Mouse (Mus musculus): Measurements from ENCODE around the gene Tas2r122. TPM values are rescaled to one million over a fixed set of nuclear protein-coding genes. Genes with fewer than 3 reads are reported as not detected.

Tas2r122 gene
- polyA plus RNA-seq (2014; fragmentation: Illumina TruSeq; extraction: RNeasy Lipid Tissue Mini Kit (QIAGEN cat#74804); ENCODE audit: low read depth, low replicate concordance), result not detected

DNA sequence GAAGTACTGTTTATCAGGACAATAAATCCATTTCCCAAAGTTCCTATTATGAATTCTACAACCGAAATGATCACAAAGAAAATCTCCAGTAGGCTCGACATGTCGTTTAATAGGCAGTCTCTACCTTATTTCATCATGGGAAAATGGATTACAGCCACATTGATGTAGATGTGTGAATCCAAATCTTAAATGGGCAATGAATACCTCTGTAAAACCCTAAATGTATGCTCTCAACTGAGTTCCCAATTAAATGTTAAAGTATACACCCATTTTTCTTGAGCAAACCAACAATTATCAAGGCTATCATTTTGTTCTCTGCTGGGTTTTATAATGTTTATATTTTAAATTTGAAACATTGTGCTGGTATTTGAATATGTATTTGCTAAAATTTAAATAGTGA, at the start of gene Tas2r122:
Gene Tas2r122 (minus strand): TSS at position 101 of the 400 bp plus-strand sequence.

DNA sequence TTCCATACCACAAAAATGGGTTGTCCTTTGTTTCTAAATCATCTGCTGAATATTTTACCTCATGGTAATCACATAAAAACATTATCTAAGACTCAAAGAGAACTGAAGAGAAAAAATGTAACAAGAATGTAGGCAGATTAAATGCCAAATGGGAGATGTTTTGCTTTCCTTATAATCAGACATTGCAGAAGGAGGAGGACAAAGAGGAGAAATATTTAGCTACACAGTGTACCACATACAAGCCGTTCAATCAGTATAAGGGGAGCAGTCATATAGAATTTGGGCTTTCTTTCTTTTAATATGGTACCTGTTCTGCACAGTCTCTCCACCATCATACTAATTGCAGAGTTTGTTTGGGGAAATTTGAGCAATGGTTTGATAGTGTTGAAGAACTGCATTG, 42.7 kb upstream of the Tas2r122 start, which contains the start of gene Tas2r124:
Gene Tas2r124 (plus strand): TSS at position 301 of the 400 bp plus-strand sequence.

DNA sequence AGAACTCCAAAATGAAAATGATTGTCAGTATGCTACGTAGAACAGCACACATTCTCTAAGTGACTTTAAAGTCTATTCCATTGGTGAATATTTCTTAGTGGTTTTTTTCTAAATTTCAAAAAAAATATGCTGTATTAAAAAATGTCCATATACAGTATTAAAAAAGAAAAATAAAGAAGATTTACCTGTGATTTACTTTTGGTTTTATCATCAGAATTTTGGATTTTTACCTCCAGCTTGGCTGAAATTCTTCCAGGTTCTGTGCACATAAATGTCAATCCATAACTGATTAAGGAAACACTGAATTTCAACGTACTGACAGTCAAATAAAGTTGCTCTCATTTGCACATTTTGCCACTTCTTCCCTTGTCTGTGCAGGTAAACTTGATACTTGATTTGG, 26.2 kb upstream of the Tas2r122 start, which contains the start of gene Tas2r115:
Gene Tas2r115 (minus strand): TSS at position 101 of the 400 bp plus-strand sequence.

DNA sequence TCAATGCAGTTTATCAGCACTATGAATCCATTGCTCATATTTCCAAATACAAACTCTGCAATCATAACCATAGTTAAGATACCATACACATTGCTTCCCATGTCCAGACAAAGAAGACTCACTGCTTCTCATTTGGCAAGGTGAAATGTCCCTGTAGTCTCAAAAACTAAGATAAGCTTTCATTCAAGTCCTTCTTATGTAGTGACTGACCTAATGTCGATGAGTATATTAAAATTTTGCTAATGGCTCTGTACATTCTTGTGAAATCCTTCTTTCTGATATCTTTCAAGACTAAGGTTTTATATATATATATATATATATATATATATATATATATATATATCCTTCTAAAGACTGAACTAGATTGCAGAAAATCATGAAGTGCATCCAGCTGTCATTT, 10.8 kb downstream of the Tas2r122 start, which contains the start of gene Tas2r121:
Gene Tas2r121 (minus strand): TSS at position 101 of the 400 bp plus-strand sequence.

Other genes starting within 250 kb of the Tas2r122 start
- gene Prh1, start 142.1 kb downstream of the Tas2r122 start, polyA plus RNA-seq (2014; fragmentation: Illumina TruSeq; extraction: RNeasy Lipid Tissue Mini Kit (QIAGEN cat#74804); ENCODE audit: low read depth, low replicate concordance), result not detected
- not detected for gene Prp2, start 116.0 kb downstream of the Tas2r122 start, polyA plus RNA-seq (2014; fragmentation: Illumina TruSeq; extraction: RNeasy Lipid Tissue Mini Kit (QIAGEN cat#74804); ENCODE audit: low read depth, low replicate concordance)
- not detected for gene A630073D07Rik, start 60.4 kb downstream of the Tas2r122 start, polyA plus RNA-seq (2014; fragmentation: Illumina TruSeq; extraction: RNeasy Lipid Tissue Mini Kit (QIAGEN cat#74804); ENCODE audit: low read depth, low replicate concordance)
- not detected for gene Tas2r120, start 55.0 kb downstream of the Tas2r122 start, polyA plus RNA-seq (2014; fragmentation: Illumina TruSeq; extraction: RNeasy Lipid Tissue Mini Kit (QIAGEN cat#74804); ENCODE audit: low read depth, low replicate concordance)
- gene Tas2r121, start 10.9 kb downstream of the Tas2r122 start, polyA plus RNA-seq (2014; fragmentation: Illumina TruSeq; extraction: RNeasy Lipid Tissue Mini Kit (QIAGEN cat#74804); ENCODE audit: low read depth, low replicate concordance), result not detected
- gene Tas2r115, start 26.1 kb upstream of the Tas2r122 start, polyA plus RNA-seq (2014; fragmentation: Illumina TruSeq; extraction: RNeasy Lipid Tissue Mini Kit (QIAGEN cat#74804); ENCODE audit: low read depth, low replicate concordance), result not detected
- gene Tas2r124, start 42.8 kb upstream of the Tas2r122 start, polyA plus RNA-seq (2014; fragmentation: Illumina TruSeq; extraction: RNeasy Lipid Tissue Mini Kit (QIAGEN cat#74804); ENCODE audit: low read depth, low replicate concordance), result not detected
- gene Tas2r102, start 50.2 kb upstream of the Tas2r122 start, polyA plus RNA-seq (2014; fragmentation: Illumina TruSeq; extraction: RNeasy Lipid Tissue Mini Kit (QIAGEN cat#74804); ENCODE audit: low read depth, low replicate concordance), result not detected
- gene Tas2r136, start 66.2 kb upstream of the Tas2r122 start, polyA plus RNA-seq (2014; fragmentation: Illumina TruSeq; extraction: RNeasy Lipid Tissue Mini Kit (QIAGEN cat#74804); ENCODE audit: low read depth, low replicate concordance), result not detected
- not detected for gene Tas2r117, start 90.9 kb upstream of the Tas2r122 start, polyA plus RNA-seq (2014; fragmentation: Illumina TruSeq; extraction: RNeasy Lipid Tissue Mini Kit (QIAGEN cat#74804); ENCODE audit: low read depth, low replicate concordance)
- gene Tas2r123, start 135.2 kb upstream of the Tas2r122 start, polyA plus RNA-seq (2014; fragmentation: Illumina TruSeq; extraction: RNeasy Lipid Tissue Mini Kit (QIAGEN cat#74804); ENCODE audit: low read depth, low replicate concordance), result not detected
- gene Tas2r116, start 143.5 kb upstream of the Tas2r122 start, polyA plus RNA-seq (2014; fragmentation: Illumina TruSeq; extraction: RNeasy Lipid Tissue Mini Kit (QIAGEN cat#74804); ENCODE audit: low read depth, low replicate concordance), result not detected
- gene Tas2r110, start 156.1 kb upstream of the Tas2r122 start, polyA plus RNA-seq (2014; fragmentation: Illumina TruSeq; extraction: RNeasy Lipid Tissue Mini Kit (QIAGEN cat#74804); ENCODE audit: low read depth, low replicate concordance), result not detected
- not detected for gene Tas2r113, start 181.1 kb upstream of the Tas2r122 start, polyA plus RNA-seq (2014; fragmentation: Illumina TruSeq; extraction: RNeasy Lipid Tissue Mini Kit (QIAGEN cat#74804); ENCODE audit: low read depth, low replicate concordance)
- not detected for gene Tas2r125, start 197.7 kb upstream of the Tas2r122 start, polyA plus RNA-seq (2014; fragmentation: Illumina TruSeq; extraction: RNeasy Lipid Tissue Mini Kit (QIAGEN cat#74804); ENCODE audit: low read depth, low replicate concordance)
- not detected for gene Tas2r129, start 239.2 kb upstream of the Tas2r122 start, polyA plus RNA-seq (2014; fragmentation: Illumina TruSeq; extraction: RNeasy Lipid Tissue Mini Kit (QIAGEN cat#74804); ENCODE audit: low read depth, low replicate concordance)
- gene Tas2r131, start 246.0 kb upstream of the Tas2r122 start, polyA plus RNA-seq (2014; fragmentation: Illumina TruSeq; extraction: RNeasy Lipid Tissue Mini Kit (QIAGEN cat#74804); ENCODE audit: low read depth, low replicate concordance), result not detected

Data from heart, adult 10 weeks (tissue).